Mouse (Mus musculus) liver, embryonic 14.5 days (tissue): ENCODE data around the gene Klhdc8b.

Experiments
- CTCF ChIP-seq: IDR thresholded peaks from 2 replicates; pipeline ENCODE4 v1.5.1; 2016; ENCODE audit warnings: antibody characterized with exemption, low read depth, control low read depth
- EP300 ChIP-seq: IDR thresholded peaks from 2 replicates; pipeline ENCODE4 v1.6.1; 2016; ENCODE audit warnings: antibody characterized with exemption, low read depth

- no peak for TF ChIP-seq CTCF
- TF ChIP-seq EP300, result no peak
Observed at GRCm38 (mm10) chr9:108452911-108453310, 8.5 kb downstream of the Klhdc8b start.
